ENCODE assay signal across 15 mouse cellular contexts in genomic region chr3:108016468-108016867, GRCm38 (mm10). TPM values are rescaled to one million over a fixed set of nuclear protein-coding genes. Genes with fewer than 3 reads are reported as not detected.
DNase-seq lines count a peak whose midpoint lies in the region; ATAC-seq and TF ChIP-seq lines count a peak whose summit lies in the region.
"Not testable (repeated sequence)": the region's sequence is repeated elsewhere in the genome, so short reads cannot be mapped to it uniquely, and the experiment has no call there.
"Had no signal": no experiment of that assay in that cellular context is flagged by ENCODE, and none has a peak within 500 bp of the region (broad histone marks: within the 10 kb centered on the region; RNA-seq: fewer than 3 reads in every experiment).

No protein-coding gene starts in this region.

- H3K9me3 ChIP-seq in embryonic facial prominence, embryonic 14.5 days (ENCODE audit: control insufficient read depth, low read length); hindbrain, embryonic 12.5 days (replicated peaks); intestine, postnatal 0 days (ENCODE audit: control insufficient read depth); limb, embryonic 15.5 days; midbrain, postnatal 0 days (ENCODE audit: low read length); stomach, embryonic 16.5 days (replicated peaks; ENCODE audit: control insufficient read depth, low read length): not testable (repeated sequence)

- ATAC-seq in embryonic facial prominence, embryonic 14.5 days (ENCODE audit: low read depth); hindbrain, embryonic 12.5 days (ENCODE audit: low FRiP score); intestine, postnatal 0 days; limb, embryonic 15.5 days (ENCODE audit: insufficient number of reproducible peaks, low FRiP score, low TSS enrichment, low read depth); midbrain, postnatal 0 days (ENCODE audit: low FRiP score); stomach, embryonic 16.5 days (ENCODE audit: insufficient read depth, low FRiP score): not testable (repeated sequence)

- not testable (repeated sequence) for H3K27ac ChIP-seq in embryonic facial prominence, embryonic 14.5 days (replicated peaks; ENCODE audit: low read depth, low read length); hindbrain, embryonic 12.5 days; intestine, postnatal 0 days (ENCODE audit: low read depth, low read length); limb, embryonic 15.5 days; stomach, embryonic 16.5 days (ENCODE audit: low read length)
- H3K27ac ChIP-seq in gastrocnemius, adult 2 months: peak overlapping the region; percentile 98
- H3K27ac ChIP-seq in midbrain, postnatal 0 days (ENCODE audit: low read depth, low read length): peak overlapping the region; percentile 76; the same call in 1 of the 2 replicates

- TF ChIP-seq POLR2A in lung, adult 2 months (IDR thresholded peaks at IDR 0.05; ENCODE audit: borderline replicate concordance, extremely low read depth, low read depth, low read length): not testable (repeated sequence)

- not testable (repeated sequence) for H3K36me3 ChIP-seq in embryonic facial prominence, embryonic 14.5 days (ENCODE audit: control insufficient read depth, insufficient read depth, low read length); hindbrain, embryonic 12.5 days; intestine, postnatal 0 days (ENCODE audit: control insufficient read depth, insufficient read depth); limb, embryonic 15.5 days; midbrain, postnatal 0 days (ENCODE audit: insufficient read depth, low read length); stomach, embryonic 16.5 days (ENCODE audit: control insufficient read depth, insufficient read depth, low read length)

- not testable (repeated sequence) for H3K4me3 ChIP-seq in embryonic facial prominence, embryonic 14.5 days (ENCODE audit: low read depth, low read length); hindbrain, embryonic 12.5 days; intestine, postnatal 0 days (ENCODE audit: low read depth, low read length); limb, embryonic 15.5 days
- H3K4me3 ChIP-seq in gastrocnemius, adult 2 months: peak overlapping the region; percentile 82
- peak overlapping the region; percentile 11 for H3K4me3 ChIP-seq in lung, adult 2 months (replicated peaks; ENCODE audit: extremely low read depth, low read depth, low read length)
- peak overlapping the region; percentile 41; the same call in 1 of the 2 replicates for H3K4me3 ChIP-seq in midbrain, postnatal 0 days (ENCODE audit: low read depth, low read length)
- peak overlapping the region; percentile 53 for H3K4me3 ChIP-seq in stomach, embryonic 16.5 days (replicated peaks; ENCODE audit: low read length)

- intact Hi-C loops in gastrocnemius, adult 2 months (cut with DNase I): loop anchor here (5.0 kb wide), 1 partner anchor 79 kb away; no protein-coding TSS in a partner anchor

- 93% methylated on average over 5 of the region's 5 CpGs for WGBS in embryonic facial prominence, embryonic 14.5 days
- WGBS in hindbrain, embryonic 12.5 days: 90% methylated on average over 5 of the region's 5 CpGs
- WGBS in intestine, postnatal 0 days: 90% methylated on average over 5 of the region's 5 CpGs
- 90% methylated on average over 5 of the region's 5 CpGs for WGBS in limb, embryonic 15.5 days
- WGBS in lung, adult 2 months: 86% methylated on average over 5 of the region's 5 CpGs
- 86% methylated on average over 5 of the region's 5 CpGs for WGBS in midbrain, postnatal 0 days
- 81% methylated on average over 5 of the region's 5 CpGs for WGBS in stomach, embryonic 16.5 days

- not testable (repeated sequence) for TF ChIP-seq CTCF in gastrocnemius, adult 2 months (IDR thresholded peaks at IDR 0.05); intestine, postnatal 0 days (IDR thresholded peaks at IDR 0.05; ENCODE audit: low read depth); lung, adult 2 months (IDR thresholded peaks at IDR 0.05; ENCODE audit: insufficient read depth, low read length); midbrain, postnatal 0 days (IDR thresholded peaks at IDR 0.05)

- H3K4me1 ChIP-seq in embryonic facial prominence, embryonic 14.5 days (ENCODE audit: control insufficient read depth, insufficient read depth, low read length); intestine, postnatal 0 days (replicated peaks; ENCODE audit: control insufficient read depth, insufficient read depth, low read length); midbrain, postnatal 0 days (ENCODE audit: insufficient read depth, low read length): not testable (repeated sequence)
- peaks cover 16% of the 10 kb centered on the region for H3K4me1 ChIP-seq in hindbrain, embryonic 12.5 days
- H3K4me1 ChIP-seq in limb, embryonic 15.5 days: peaks cover 13% of the 10 kb centered on the region
- H3K4me1 ChIP-seq in lung, adult 2 months (ENCODE audit: control insufficient read depth, insufficient read depth, low read length): peaks cover 31% of the 10 kb centered on the region
- peaks cover 15% of the 10 kb centered on the region for H3K4me1 ChIP-seq in stomach, embryonic 16.5 days (ENCODE audit: control insufficient read depth, insufficient read depth, low read length)

- not testable (repeated sequence) for H3K27me3 ChIP-seq in embryonic facial prominence, embryonic 14.5 days (replicated peaks; ENCODE audit: control insufficient read depth, insufficient read depth, low read length); hindbrain, embryonic 12.5 days; intestine, postnatal 0 days (replicated peaks; ENCODE audit: control insufficient read depth, insufficient read depth, low read length); limb, embryonic 15.5 days; midbrain, postnatal 0 days (ENCODE audit: insufficient read depth, low read length); stomach, embryonic 16.5 days (ENCODE audit: control insufficient read depth, insufficient read depth, low read length)

- H3K4me2 ChIP-seq in embryonic facial prominence, embryonic 14.5 days (ENCODE audit: low read depth, low read length): 0 out of 2 replicates have a peak overlapping the region, but pooled peaks have one; percentile 75
- H3K4me2 ChIP-seq in hindbrain, embryonic 12.5 days (replicated peaks): peak overlapping the region; percentile 87; the same call in 1 of the 2 replicates
- H3K4me2 ChIP-seq in intestine, postnatal 0 days (replicated peaks; ENCODE audit: low read depth): peak overlapping the region; percentile 79; the same call in 1 of the 2 replicates
- H3K4me2 ChIP-seq in limb, embryonic 15.5 days: peak overlapping the region; percentile 76; the same call in 1 of the 2 replicates
- peak overlapping the region; percentile 77 for H3K4me2 ChIP-seq in midbrain, postnatal 0 days (ENCODE audit: low read depth, low read length, poor library complexity, severe bottlenecking)
- peak overlapping the region; percentile 67 for H3K4me2 ChIP-seq in stomach, embryonic 16.5 days (ENCODE audit: low read depth, low read length)

- not testable (repeated sequence) for H3K9ac ChIP-seq in embryonic facial prominence, embryonic 14.5 days (ENCODE audit: low read depth, low read length); hindbrain, embryonic 12.5 days; intestine, postnatal 0 days (ENCODE audit: low read depth, low read length); limb, embryonic 15.5 days
- peak overlapping the region; percentile 55; the same call in 1 of the 2 replicates for H3K9ac ChIP-seq in midbrain, postnatal 0 days (replicated peaks; ENCODE audit: low read length, poor library complexity, severe bottlenecking)
- H3K9ac ChIP-seq in stomach, embryonic 16.5 days (ENCODE audit: low read length): peak overlapping the region; percentile 70

- not testable (repeated sequence) for DNase-seq in embryonic facial prominence, embryonic 14.5 days (ENCODE audit: low spot score); gastrocnemius, adult 2 months; lung, adult 2 months; midbrain, postnatal 0 days (ENCODE audit: low spot score)

RNA-seq across cellular contexts. Expression of gene Gstm1, which starts 1.3 kb away (rescaled TPM):
- polyA plus RNA-seq in embryonic facial prominence, embryonic 14.5 days (2014; fragmentation: Nextera tagmentation; extraction: Ambion mirVana): 223 and 225 TPM in 2 replicates
- 100 to 1,000 TPM; 208 to 217 TPM for total RNA-seq in gastrocnemius, adult 2 months (2021)
- 24.1 and 26.8 TPM in 2 replicates for polyA plus RNA-seq in hindbrain, embryonic 12.5 days (2016; fragmentation: Nextera tagmentation; extraction: Ambion mirVana)
- polyA plus RNA-seq in intestine, postnatal 0 days (2015; fragmentation: Nextera tagmentation; extraction: Ambion mirVana): 92.7 and 96.3 TPM in 2 replicates
- polyA plus RNA-seq in limb, embryonic 15.5 days (2015; fragmentation: Nextera tagmentation; extraction: Ambion mirVana): 56.1 and 63.9 TPM in 2 replicates
- polyA plus RNA-seq in lung, adult 2 months (2012; rRNA removed): 1,241 and 1,426 TPM in 2 replicates
- total RNA-seq in midbrain, postnatal 0 days (2014; rRNA removed): 105 and 142 TPM in 2 replicates
- polyA plus RNA-seq in midbrain, postnatal 0 days (2015; fragmentation: Nextera tagmentation; extraction: Ambion mirVana): 293 and 371 TPM in 2 replicates
- polyA plus RNA-seq in stomach, embryonic 16.5 days (2015; fragmentation: Nextera tagmentation; extraction: Ambion mirVana): 513 and 679 TPM in 2 replicates

RNA-seq across cellular contexts. Expression of gene Gstm4, which starts 28.2 kb away (rescaled TPM):
- 14.1 and 14.2 TPM in 2 replicates for polyA plus RNA-seq in embryonic facial prominence, embryonic 14.5 days (2014; fragmentation: Nextera tagmentation; extraction: Ambion mirVana)
- total RNA-seq in gastrocnemius, adult 2 months (2021): 10 to 100 TPM; 10.9 to 12.1 TPM
- 12.1 and 12.5 TPM in 2 replicates for polyA plus RNA-seq in hindbrain, embryonic 12.5 days (2016; fragmentation: Nextera tagmentation; extraction: Ambion mirVana)
- polyA plus RNA-seq in intestine, postnatal 0 days (2015; fragmentation: Nextera tagmentation; extraction: Ambion mirVana): 28.4 and 30.5 TPM in 2 replicates
- polyA plus RNA-seq in limb, embryonic 15.5 days (2015; fragmentation: Nextera tagmentation; extraction: Ambion mirVana): 14.0 and 14.2 TPM in 2 replicates
- polyA plus RNA-seq in lung, adult 2 months (2012; rRNA removed): 11.7 and 17.9 TPM in 2 replicates
- total RNA-seq in midbrain, postnatal 0 days (2014; rRNA removed): 4.1 and 4.5 TPM in 2 replicates
- polyA plus RNA-seq in midbrain, postnatal 0 days (2015; fragmentation: Nextera tagmentation; extraction: Ambion mirVana): 25.6 and 25.9 TPM in 2 replicates
- polyA plus RNA-seq in stomach, embryonic 16.5 days (2015; fragmentation: Nextera tagmentation; extraction: Ambion mirVana): 26.5 and 29.6 TPM in 2 replicates

RNA-seq across cellular contexts. Expression of gene Gstm2, which starts 30.2 kb away (rescaled TPM):
- polyA plus RNA-seq in embryonic facial prominence, embryonic 14.5 days (2014; fragmentation: Nextera tagmentation; extraction: Ambion mirVana): 60.5 and 64.7 TPM in 2 replicates
- total RNA-seq in gastrocnemius, adult 2 months (2021): 100 to 1,000 TPM in 1 of 2 experiments, 10 to 100 TPM in 1; 63.0 to 111 TPM
- polyA plus RNA-seq in hindbrain, embryonic 12.5 days (2016; fragmentation: Nextera tagmentation; extraction: Ambion mirVana): 23.3 and 23.4 TPM in 2 replicates
- polyA plus RNA-seq in intestine, postnatal 0 days (2015; fragmentation: Nextera tagmentation; extraction: Ambion mirVana): 94.6 and 108 TPM in 2 replicates
- 69.1 and 73.7 TPM in 2 replicates for polyA plus RNA-seq in limb, embryonic 15.5 days (2015; fragmentation: Nextera tagmentation; extraction: Ambion mirVana)
- 183 and 285 TPM in 2 replicates for polyA plus RNA-seq in lung, adult 2 months (2012; rRNA removed)
- total RNA-seq in midbrain, postnatal 0 days (2014; rRNA removed): 8.5 and 10.2 TPM in 2 replicates
- 13.0 and 14.8 TPM in 2 replicates for polyA plus RNA-seq in midbrain, postnatal 0 days (2015; fragmentation: Nextera tagmentation; extraction: Ambion mirVana)
- polyA plus RNA-seq in stomach, embryonic 16.5 days (2015; fragmentation: Nextera tagmentation; extraction: Ambion mirVana): 196 and 225 TPM in 2 replicates

RNA-seq across cellular contexts. Expression of gene Gstm3, which starts 47.4 kb away (rescaled TPM):
- polyA plus RNA-seq in embryonic facial prominence, embryonic 14.5 days (2014; fragmentation: Nextera tagmentation; extraction: Ambion mirVana): 0.17 TPM in 1 of 2 replicates, not detected in the other
- not detected for total RNA-seq in gastrocnemius, adult 2 months (2021)
- not detected in 2 replicates for polyA plus RNA-seq in hindbrain, embryonic 12.5 days (2016; fragmentation: Nextera tagmentation; extraction: Ambion mirVana)
- polyA plus RNA-seq in intestine, postnatal 0 days (2015; fragmentation: Nextera tagmentation; extraction: Ambion mirVana): 53.9 and 60.7 TPM in 2 replicates
- polyA plus RNA-seq in limb, embryonic 15.5 days (2015; fragmentation: Nextera tagmentation; extraction: Ambion mirVana): not detected in 2 replicates
- 0.65 and 3.1 TPM in 2 replicates for polyA plus RNA-seq in lung, adult 2 months (2012; rRNA removed)
- not detected in 2 replicates for total RNA-seq in midbrain, postnatal 0 days (2014; rRNA removed)
- not detected in 2 replicates for polyA plus RNA-seq in midbrain, postnatal 0 days (2015; fragmentation: Nextera tagmentation; extraction: Ambion mirVana)
- polyA plus RNA-seq in stomach, embryonic 16.5 days (2015; fragmentation: Nextera tagmentation; extraction: Ambion mirVana): 63.5 and 80.8 TPM in 2 replicates
- total RNA-seq: ES-E14; gastrocnemius, postnatal 10 days; hematopoietic stem cell, adult 5-6 weeks; layer of hippocampus, adult 8-10 months; left cerebral cortex, adult 8-10 months had no signal
- polyA plus RNA-seq: embryonic facial prominence, embryonic 11.5 days; limb, embryonic 14.5 days had no signal
